Mouse (Mus musculus) hindbrain, embryonic 13.5 days (tissue): ENCODE measurements around the gene Pltp. TPM values are rescaled to one million over a fixed set of nuclear protein-coding genes. Genes with fewer than 3 reads are reported as not detected.

ENCODE experiments used
- ATAC-seq: fragments of 200-750 bp; cut with Nextera tagmentation; 2 replicates; pipeline ENCODE4 v1.8.0; 2017; ENCODE audit warnings: moderate TSS enrichment; ENCODE audit not compliant: low FRiP score
- H3K27ac ChIP-seq: fragments of 300-500 bp; sonication (generic); 2 replicates; pipeline ENCODE4 v1.5.1; 2015; ENCODE audit warnings: inconsistent platforms, mild to moderate bottlenecking, moderate library complexity
- H3K27me3 ChIP-seq: fragments of 300-500 bp; sonication (generic); 2 replicates; pipeline ENCODE4 v1.6.1; 2015; ENCODE audit warnings: mild to moderate bottlenecking, inconsistent platforms
- H3K36me3 ChIP-seq: fragments of 300-500 bp; sonication (generic); 2 replicates; pipeline ENCODE4 v1.6.1; 2015; ENCODE audit warnings: mild to moderate bottlenecking, inconsistent platforms
- H3K4me1 ChIP-seq: fragments of 300-500 bp; sonication (generic); replicated peaks from 2 replicates; pipeline ENCODE4 v1.6.1; 2015; ENCODE audit warnings: inconsistent platforms
- H3K4me2 ChIP-seq: fragments of 300-500 bp; sonication (generic); 2 replicates; pipeline ENCODE4 v1.6.1; 2015; ENCODE audit warnings: inconsistent platforms, mild to moderate bottlenecking, moderate library complexity
- H3K4me3 ChIP-seq: fragments of 300-500 bp; sonication (generic); 2 replicates; pipeline ENCODE4 v1.5.1; 2015; ENCODE audit warnings: mild to moderate bottlenecking, inconsistent platforms
- H3K9ac ChIP-seq: fragments of 300-500 bp; sonication (generic); 2 replicates; pipeline ENCODE4 v1.6.1; 2015; ENCODE audit warnings: mild to moderate bottlenecking, inconsistent platforms
- H3K9me3 ChIP-seq: fragments of 300-500 bp; sonication (generic); 2 replicates; pipeline ENCODE4 v1.6.1; 2016; ENCODE audit warnings: inconsistent platforms
- WGBS: fragments of 180-500 bp; shearing (Covaris S2); methylation state at CpG from one replicate; pipeline ENCODE4 v1.1.7; 2015; 5-methylcytosine and 5-hydroxymethylcytosine counted together
- polyA plus RNA-seq: library from polyadenylated mRNA; unstranded; fragments of >200 nt; fragmentation: Nextera tagmentation; extraction: Ambion mirVana; gene quantifications from 2 replicates; pipeline ENCODE4 v1.2.1, GENCODE M21; 2015

The Pltp gene
- polyA plus RNA-seq, 1 experiment from 2014 or later = 127 TPM

- Histone ChIP-seq H3K4me1 (peaks cover 27% of the 10 kb centered on the region), H3K9ac (peak overlapping the region; percentile 83), H3K36me3 (peaks cover 30% of the 10 kb centered on the region), H3K27ac (peak overlapping the region; percentile 73), H3K27me3 (no peaks in the 10 kb centered on the region), H3K9me3 (no peaks in the 10 kb centered on the region), H3K4me2 (peak overlapping the region; percentile 98), H3K4me3 (peak overlapping the region; percentile 69)
- 62% methylated on average over 16 of the region's 16 CpGs for WGBS
- ATAC-seq = no peak; the same call in 1 of the 2 replicates
These were observed 25.3 kb downstream of the Pltp start for GRCm38 (mm10) chr2:164832032-164832747.

GRCm38 (mm10) chr2:164831029-164831428 lies 26.5 kb downstream of the Pltp start:
- 87% methylated on average over 10 of the region's 10 CpGs for WGBS
- ATAC-seq = no peak

GRCm38 (mm10) chr2:164829090-164829489 lies 28.4 kb downstream of the Pltp start:
- Histone ChIP-seq H3K27ac (no peak overlapping the region), H3K4me2 (no peak overlapping the region), H3K9me3 (no peaks in the 10 kb centered on the region), H3K36me3 (peaks cover 47% of the 10 kb centered on the region), H3K4me3 (no peak overlapping the region), H3K4me1 (peaks cover 17% of the 10 kb centered on the region), H3K9ac (no peak overlapping the region), H3K27me3 (no peaks in the 10 kb centered on the region)
- WGBS = 93% methylated on average over 1 of the region's 1 CpGs
- ATAC-seq = no peak

More at GRCm38 (mm10) chr2:164831029-164831428, 26.5 kb downstream of the Pltp start:
- no peak overlapping the region for H3K9ac ChIP-seq
- H3K27me3 ChIP-seq = no peaks in the 10 kb centered on the region
- H3K9me3 ChIP-seq = no peaks in the 10 kb centered on the region
- H3K4me2 ChIP-seq = no peak overlapping the region
- no peak overlapping the region for H3K27ac ChIP-seq
- H3K36me3 ChIP-seq = peaks cover 30% of the 10 kb centered on the region
- H3K4me1 ChIP-seq = peaks cover 28% of the 10 kb centered on the region
- H3K4me3 ChIP-seq = no peak overlapping the region

GRCm38 (mm10) chr2:164828437-164828836 lies 29.1 kb downstream of the Pltp start, which contains the start of gene Spata25:
Gene Spata25 (minus strand): TSS chr2:164828537.
- Histone ChIP-seq H3K4me2 (no peak within 1 kb of the TSS), H3K9ac (0 out of 2 replicates have a peak within 1 kb of the TSS, but pooled peaks have one; percentile 43), H3K36me3 (peaks cover 47% of the 10 kb centered on the region), H3K4me3 (no peak within 1 kb of the TSS), H3K27me3 (no peaks in the 10 kb centered on the region), H3K9me3 (no peaks in the 10 kb centered on the region), H3K4me1 (peaks cover 21% of the 10 kb centered on the region), H3K27ac (no peak within 1 kb of the TSS)
- 89% methylated on average over 6 of the region's 6 CpGs for WGBS
- no peak for ATAC-seq

- H3K4me1 ChIP-seq = peaks cover 18% of the 10 kb centered on the region
- H3K4me2 ChIP-seq = no peak overlapping the region
- no peak for ATAC-seq
- H3K36me3 ChIP-seq = peaks cover 47% of the 10 kb centered on the region
- no peaks in the 10 kb centered on the region for H3K9me3 ChIP-seq
- H3K27ac ChIP-seq = no peak overlapping the region
- H3K9ac ChIP-seq = 0 out of 2 replicates have a peak overlapping the region, but pooled peaks have one; percentile 43
- no peak overlapping the region for H3K4me3 ChIP-seq
- WGBS = 86% methylated on average over 16 of the region's 16 CpGs
- H3K27me3 ChIP-seq = no peaks in the 10 kb centered on the region
These were observed 30.2 kb downstream of the Pltp start for GRCm38 (mm10) chr2:164827146-164827850.

GRCm38 (mm10) chr2:164825521-164825920 lies 32.0 kb downstream of the Pltp start:
- no peak for ATAC-seq
- Histone ChIP-seq H3K27ac (no peak overlapping the region), H3K4me3 (no peak overlapping the region), H3K4me1 (peaks cover 24% of the 10 kb centered on the region), H3K9me3 (no peaks in the 10 kb centered on the region), H3K36me3 (peaks cover 61% of the 10 kb centered on the region), H3K4me2 (no peak overlapping the region), H3K9ac (no peak overlapping the region), H3K27me3 (no peaks in the 10 kb centered on the region)
- 95% methylated on average over 17 of the region's 17 CpGs for whole genome bisulfite sequencing

- ATAC-seq = no peak
- Histone ChIP-seq H3K36me3 (peaks cover 70% of the 10 kb centered on the region), H3K9ac (0 out of 2 replicates have a peak overlapping the region, but pooled peaks have one; percentile 8), H3K27me3 (no peaks in the 10 kb centered on the region), H3K9me3 (no peaks in the 10 kb centered on the region), H3K4me3 (peak overlapping the region; percentile 72), H3K4me1 (peaks cover 24% of the 10 kb centered on the region), H3K4me2 (peak overlapping the region; percentile 56), H3K27ac (no peak overlapping the region)
- 95% methylated on average over 4 of the region's 4 CpGs for WGBS
These were observed 33.5 kb downstream of the Pltp start for GRCm38 (mm10) chr2:164823969-164824368.

- peak overlapping the region; percentile 94 for H3K27ac ChIP-seq
- no peaks in the 10 kb centered on the region for H3K27me3 ChIP-seq
- peaks cover 24% of the 10 kb centered on the region for H3K4me1 ChIP-seq
- WGBS = 4% methylated on average over 10 of the region's 10 CpGs
- H3K9me3 ChIP-seq = no peaks in the 10 kb centered on the region
- peak overlapping the region; percentile 56 for H3K4me2 ChIP-seq
- peak; percentile 74 for ATAC-seq
- peaks cover 63% of the 10 kb centered on the region for H3K36me3 ChIP-seq
- peak overlapping the region; percentile 81 for H3K9ac ChIP-seq
- H3K4me3 ChIP-seq = peak overlapping the region; percentile 72
These were observed 34.3 kb downstream of the Pltp start for GRCm38 (mm10) chr2:164823181-164823585.

- Histone ChIP-seq H3K9me3 (no peaks in the 10 kb centered on the region), H3K36me3 (peaks cover 58% of the 10 kb centered on the region), H3K4me3 (peak within 1 kb of the TSS; percentile 72), H3K27ac (peak within 1 kb of the TSS; percentile 94), H3K9ac (peak within 1 kb of the TSS; percentile 81), H3K4me1 (peaks cover 24% of the 10 kb centered on the region), H3K4me2 (peak within 1 kb of the TSS; percentile 56), H3K27me3 (no peaks in the 10 kb centered on the region)
- 1% methylated on average over 32 of the region's 32 CpGs for WGBS
- peak; percentile 99 for ATAC-seq
These were observed 34.8 kb downstream of the Pltp start, which contains the start of gene Zswim1 for GRCm38 (mm10) chr2:164822636-164823165. Gene Zswim1 (plus strand): TSS chr2:164822686.

- no peak for ATAC-seq
- no peak overlapping the region for H3K4me3 ChIP-seq
- no peak overlapping the region for H3K4me2 ChIP-seq
- peaks cover 23% of the 10 kb centered on the region for H3K4me1 ChIP-seq
- WGBS = 85% methylated on average over 6 of the region's 6 CpGs
- H3K9me3 ChIP-seq = no peaks in the 10 kb centered on the region
- no peaks in the 10 kb centered on the region for H3K27me3 ChIP-seq
- no peak overlapping the region for H3K27ac ChIP-seq
- H3K36me3 ChIP-seq = peaks cover 42% of the 10 kb centered on the region
- H3K9ac ChIP-seq = no peak overlapping the region; the same call in 1 of the 2 replicates
These were observed 36.5 kb downstream of the Pltp start for GRCm38 (mm10) chr2:164821060-164821459.

- Histone ChIP-seq H3K27ac (no peak overlapping the region), H3K9ac (no peak overlapping the region), H3K27me3 (no peaks in the 10 kb centered on the region), H3K36me3 (peaks cover 45% of the 10 kb centered on the region), H3K4me2 (no peak overlapping the region), H3K4me3 (no peak overlapping the region), H3K9me3 (no peaks in the 10 kb centered on the region), H3K4me1 (peaks cover 9% of the 10 kb centered on the region)
- no peak for ATAC-seq
- 75% methylated on average over 5 of the region's 5 CpGs for WGBS
These were observed 39.8 kb downstream of the Pltp start for GRCm38 (mm10) chr2:164817703-164818102.

GRCm38 (mm10) chr2:164817206-164817605 lies 40.3 kb downstream of the Pltp start:
- H3K27me3 ChIP-seq = no peaks in the 10 kb centered on the region
- H3K9ac ChIP-seq = no peak overlapping the region
- no peak for ATAC-seq
- no peak overlapping the region for H3K4me2 ChIP-seq
- H3K9me3 ChIP-seq = no peaks in the 10 kb centered on the region
- no peak overlapping the region for H3K4me3 ChIP-seq
- peaks cover 47% of the 10 kb centered on the region for H3K36me3 ChIP-seq
- peaks cover 5% of the 10 kb centered on the region for H3K4me1 ChIP-seq
- H3K27ac ChIP-seq = no peak overlapping the region
- 83% methylated on average over 6 of the region's 6 CpGs for WGBS
